Mouse (Mus musculus): ENCODE measurements around the gene Nrn1.

GRCm38 (mm10) chr13:36723726-36724300 is 11.1 kb downstream of the Nrn1 start:
- TF ChIP-seq CTCF (IDR thresholded peaks at IDR 0.05; ENCODE audit: low read depth, low read length) (no peak), POLR2A (IDR thresholded peaks at IDR 0.05; ENCODE audit: extremely low read depth, insufficient read depth, low read length) (no peak)

All from liver, adult 2 months (tissue).